Mouse (Mus musculus) CH12.LX (cell line): ENCODE results near the gene Clec4b2. TPM values are rescaled to one million over a fixed set of nuclear protein-coding genes. Genes with fewer than 3 reads are reported as not detected.
"Not testable (repeated sequence)": the region's sequence is repeated elsewhere in the genome, so short reads cannot be mapped to it uniquely, and the experiment has no call there.

ENCODE experiments used
- DNase-seq: peaks from one replicate; pipeline ENCODE4 v3.0.0-alpha.2; 2013; ENCODE audit errors: extremely low read depth
- H3K27ac ChIP-seq: 2 replicates; pipeline ENCODE4 v1.5.1; 2012; ENCODE audit warnings: low read depth, mild to moderate bottlenecking, control low read depth, moderate library complexity; ENCODE audit not compliant: insufficient read depth
- H3K27me3 ChIP-seq: replicated peaks from 2 replicates; pipeline ENCODE3; 2012; ENCODE audit warnings: inconsistent platforms
- H3K36me3 ChIP-seq, 2 experiments: replicated peaks in 1 of 2; 2 replicates each; pipeline versions ENCODE3 to v1.6.1; 2012; ENCODE audit warnings: inconsistent platforms in 1 of 2, low read length in 1 of 2, mild to moderate bottlenecking in 1 of 2, mixed read lengths in 1 of 2, moderate library complexity in 1 of 2; ENCODE audit not compliant: control insufficient read depth in 1 of 2, insufficient read depth in 1 of 2
- H3K4me1 ChIP-seq, 2 experiments: 2 replicates each; pipeline ENCODE4 v1.6.1; 2012; ENCODE audit warnings: inconsistent platforms in 1 of 2, moderate library complexity in 1 of 2; ENCODE audit not compliant: insufficient read depth in 2 of 2, control insufficient read depth in 1 of 2
- H3K4me2 ChIP-seq: 2 replicates; pipeline ENCODE4 v1.6.1; 2012; ENCODE audit warnings: low read depth, mild to moderate bottlenecking, control low read depth; ENCODE audit not compliant: poor library complexity, insufficient read depth, severe bottlenecking
- H3K4me3 ChIP-seq, 3 experiments: fragments of 150-350 bp in 1 of 3; sonication (generic) in 1 of 3; replicated peaks in 1 of 3; 2 replicates each; pipeline versions ENCODE3 to v1.5.1; 2011 to 2012; ENCODE audit warnings: low read depth in 2 of 3, low read length in 2 of 3, mild to moderate bottlenecking in 2 of 3, moderate library complexity in 2 of 3, control low read depth in 1 of 3, improper control_type of control experiment in 1 of 3, inconsistent platforms in 1 of 3, mixed read lengths in 1 of 3; ENCODE audit not compliant: poor library complexity in 1 of 3
- H3K79me2 ChIP-seq: replicated peaks from 2 replicates; pipeline ENCODE4 v1.6.1; 2012; ENCODE audit warnings: mild to moderate bottlenecking, moderate library complexity; ENCODE audit not compliant: control insufficient read depth, poor library complexity, insufficient read depth, severe bottlenecking; ENCODE audit errors: extremely low read depth
- H3K9ac ChIP-seq: 2 replicates; pipeline ENCODE4 v1.6.1; 2012; ENCODE audit warnings: low read depth, mild to moderate bottlenecking, control low read depth, moderate library complexity; ENCODE audit not compliant: insufficient read depth
- H3K9me3 ChIP-seq: replicated peaks from 2 replicates; pipeline ENCODE3; 2012; ENCODE audit warnings: low read length, inconsistent platforms, mixed read lengths
- CTCF ChIP-seq, 2 experiments: IDR thresholded peaks in 1 of 2; conservative IDR thresholded peaks in 1 of 2; 2 replicates each; pipeline ENCODE4 v1.5.1; 2011 to 2012; ENCODE audit warnings: low read depth in 2 of 2, low read length in 2 of 2, improper control_type of control experiment in 1 of 2, inconsistent platforms in 1 of 2, mild to moderate bottlenecking in 1 of 2, moderate library complexity in 1 of 2
- EP300 ChIP-seq: IDR thresholded peaks from 2 replicates; pipeline ENCODE4 v1.6.1; 2011; ENCODE audit warnings: low read length, improper control_type of control experiment
- IRF4 ChIP-seq: IDR thresholded peaks from 2 replicates; pipeline ENCODE4 v1.6.1; 2014; ENCODE audit warnings: low read depth, mild to moderate bottlenecking, inconsistent platforms, low read length, improper control_type of control experiment
- MYC ChIP-seq: IDR thresholded peaks from 2 replicates; pipeline ENCODE4 v1.6.1; 2011; ENCODE audit warnings: low read depth, mild to moderate bottlenecking, improper control_type of control experiment, low read length
- NELFE ChIP-seq: IDR thresholded peaks from 2 replicates; pipeline ENCODE4 v1.6.1; 2011; ENCODE audit warnings: low read depth, low read length, improper control_type of control experiment
- PAX5 ChIP-seq: IDR thresholded peaks from 2 replicates; pipeline ENCODE4 v1.6.1; 2012; ENCODE audit warnings: low read length, inconsistent platforms, mixed read lengths
- POLR2A ChIP-seq: IDR thresholded peaks from 2 replicates; pipeline ENCODE4 v1.6.1; 2011; ENCODE audit warnings: low read depth, mild to moderate bottlenecking, improper control_type of control experiment, low read length
- RAD21 ChIP-seq: IDR thresholded peaks from 2 replicates; pipeline ENCODE4 v1.6.1; 2011; ENCODE audit warnings: low read depth, mild to moderate bottlenecking, low read length, improper control_type of control experiment, moderate library complexity
- RCOR1 ChIP-seq: conservative IDR thresholded peaks from 2 replicates; pipeline ENCODE4 v1.6.1; 2012; ENCODE audit warnings: low read depth, mild to moderate bottlenecking, inconsistent platforms, low read length, improper control_type of control experiment
- SIN3A ChIP-seq: IDR thresholded peaks from 2 replicates; pipeline ENCODE4 v1.6.1; 2012; ENCODE audit warnings: low read length, improper control_type of control experiment, inconsistent platforms
- SMC3 ChIP-seq: IDR thresholded peaks from 2 replicates; pipeline ENCODE4 v1.6.1; 2011; ENCODE audit warnings: low read depth, low read length, improper control_type of control experiment
- USF1 ChIP-seq: IDR thresholded peaks from 2 replicates; pipeline ENCODE4 v1.6.1; 2014; ENCODE audit warnings: low read depth, mild to moderate bottlenecking, inconsistent platforms, low read length, improper control_type of control experiment
- ZNF384 ChIP-seq: IDR thresholded peaks from 2 replicates; pipeline ENCODE4 v1.6.1; 2012; ENCODE audit warnings: low read depth, low read length, improper control_type of control experiment, inconsistent platforms
- dilution Hi-C: fragments of 300-500 bp; cut with MboI; formaldehyde crosslinking; loops from 2 replicates; pipeline ENCODE4 v1.14.3; 2020; ENCODE audit warnings: low sequenced_read_pairs; ENCODE audit not compliant: extremely low pct_unique_long_range_greater_than_20kb, extremely low pct_ligation_motif_present
- in situ Hi-C: fragments of 300-500 bp; cut with MboI; formaldehyde crosslinking; loops from 3 replicates; pipeline ENCODE4 v1.14.3; 2019; ENCODE audit warnings: low sequenced_read_pairs, low pct_ligation_motif_present, low pct_unique_long_range_greater_than_20kb, mixed read lengths
- polyA plus RNA-seq: library from polyadenylated mRNA; unstranded; fragments of >175 nt; gene quantifications from 2 replicates; pipeline ENCODE4 v1.2.1, GENCODE M21; 2012; ENCODE audit warnings: low read depth; ENCODE audit not compliant: insufficient read length
- total RNA-seq, 2 experiments: library from RNA; depleted of rRNA; stranded (reverse); fragments of 300-350 nt in 1 of 2; fragments of >200 nt in 1 of 2; gene quantifications; 2 replicates each; pipeline ENCODE4 v1.2.3; 2012 to 2014

The Clec4b2 gene
- total and polyA plus RNA-seq, 3 experiments = not detected

DNA sequence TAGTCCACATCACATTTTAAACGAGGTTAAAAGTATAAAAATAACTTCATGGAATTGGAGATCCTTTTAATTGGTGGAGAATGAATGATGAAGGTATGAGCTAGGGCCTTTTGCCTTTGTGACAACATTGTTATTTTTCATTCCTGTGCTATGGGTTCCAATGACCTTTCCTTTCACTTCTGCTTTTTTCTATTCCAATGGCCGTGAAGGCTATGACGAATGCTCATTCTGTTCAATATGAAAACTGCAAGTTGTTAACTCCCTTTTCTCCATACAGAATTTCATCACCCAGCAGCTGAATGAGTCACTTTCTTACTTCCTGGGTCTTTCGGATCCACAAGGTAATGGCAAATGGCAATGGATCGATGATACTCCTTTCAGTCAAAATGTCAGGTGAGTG, 71.5 kb downstream of the Clec4b2 start:
- DNase-seq = peak; percentile 44
- Histone ChIP-seq H3K9ac (no peak overlapping the region), H3K4me3 (no peak overlapping the region), H3K4me2 (0 out of 2 replicates have a peak overlapping the region, but pooled peaks have one; percentile 31), H3K27ac (no peak overlapping the region), H3K36me3 (no peaks in the 10 kb centered on the region), H3K27me3 (no peaks in the 10 kb centered on the region), H3K4me1 (0 out of 4 replicates have a peak, but pooled peaks cover 0 to 3% of the 10 kb centered on the region in 2 experiments), H3K79me2 (no peaks in the 10 kb centered on the region), H3K9me3 (no peaks in the 10 kb centered on the region)
- in situ Hi-C loops (no loop called here), dilution Hi-C loops (no loop called here)
- TF ChIP-seq EP300 = peak; percentile 64
- TF ChIP-seq RCOR1 = no peak
- TF ChIP-seq IRF4 = peak; percentile 63

GRCm38 (mm10) chr6:123248862-123249261, 76.2 kb downstream of the Clec4b2 start:
- H3K4me1 ChIP-seq, in situ Hi-C loops, H3K9me3 ChIP-seq, H3K4me3 ChIP-seq, H3K27me3 ChIP-seq, H3K36me3 ChIP-seq, H3K27ac ChIP-seq, H3K4me2 ChIP-seq, dilution Hi-C loops, H3K9ac ChIP-seq, DNase-seq, H3K79me2 ChIP-seq: not testable (repeated sequence)
- TF ChIP-seq RAD21 (peak; percentile 50), SMC3 (peak; percentile 34; the same call in 1 of the 2 replicates), CTCF (conservative IDR thresholded peaks at IDR 0.05 in 1 of 2, IDR thresholded peaks at IDR 0.05 in 1 of 2; ENCODE audit: low read depth in 2 of 2, low read length in 2 of 2) (peak in 1 of 2 experiments; percentile 52; a peak in 2 of 4 replicates)

DNA sequence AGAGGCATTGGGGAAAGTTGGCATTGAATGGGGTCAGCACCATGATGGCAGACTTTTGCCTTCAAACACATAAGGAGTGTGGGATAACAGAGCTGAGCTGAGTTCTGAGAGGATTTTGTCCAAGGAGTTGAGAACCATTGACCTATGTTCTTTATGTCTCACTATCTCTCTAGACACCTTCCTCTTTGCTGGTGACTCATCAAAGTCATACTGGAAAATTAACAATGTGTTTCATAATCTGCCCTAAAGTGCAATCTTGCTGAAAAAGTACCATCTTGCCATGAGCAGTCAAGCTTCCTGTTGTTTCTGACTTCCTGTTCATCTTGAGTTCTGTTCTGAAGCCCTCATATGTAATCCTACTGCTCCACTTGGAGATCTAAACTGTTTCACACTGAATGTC, 80.0 kb downstream of the Clec4b2 start:
- Histone ChIP-seq H3K4me1 (no peaks in the 10 kb centered on the region), H3K27ac (no peak overlapping the region), H3K27me3 (no peaks in the 10 kb centered on the region), H3K79me2 (no peaks in the 10 kb centered on the region), H3K9me3 (no peaks in the 10 kb centered on the region), H3K36me3 (no peaks in the 10 kb centered on the region), H3K4me2 (no peak overlapping the region), H3K4me3 (no peak overlapping the region), H3K9ac (no peak overlapping the region)
- TF ChIP-seq ZNF384 (no peak), SIN3A (no peak), MYC (no peak), NELFE (no peak), CTCF (conservative IDR thresholded peaks at IDR 0.05 in 1 of 2, IDR thresholded peaks at IDR 0.05 in 1 of 2; ENCODE audit: low read depth in 2 of 2, low read length in 2 of 2) (no peak), POLR2A (no peak), PAX5 (no peak), USF1 (no peak)
- in situ Hi-C loops (loop anchor here (10.0 kb wide), 1 partner anchor 358 kb away; no protein-coding TSS in a partner anchor), dilution Hi-C loops (no loop called here)
- no peak for DNase-seq

Other genes starting within 250 kb of the Clec4b2 start
- gene Clec4a3, start 220.4 kb upstream of the Clec4b2 start, total RNA-seq (2012; rRNA removed) = not detected in 2 replicates
- not detected in 2 replicates for gene Clec4a3, start 220.4 kb upstream of the Clec4b2 start, total RNA-seq (2014; rRNA removed)
- not detected in 2 replicates for gene Clec4a3, start 220.4 kb upstream of the Clec4b2 start, polyA plus RNA-seq
- gene Clec4a4, start 182.5 kb upstream of the Clec4b2 start, total RNA-seq (2012; rRNA removed) = not detected in 2 replicates
- not detected in 2 replicates for gene Clec4a4, start 182.5 kb upstream of the Clec4b2 start, total RNA-seq (2014; rRNA removed)
- gene Clec4a4, start 182.5 kb upstream of the Clec4b2 start, polyA plus RNA-seq = not detected in 2 replicates
- not detected in 2 replicates for gene Clec4b1, start 122.9 kb upstream of the Clec4b2 start, total RNA-seq (2012; rRNA removed)
- gene Clec4b1, start 122.9 kb upstream of the Clec4b2 start, total RNA-seq (2014; rRNA removed) = not detected in 2 replicates
- not detected in 2 replicates for gene Clec4b1, start 122.9 kb upstream of the Clec4b2 start, polyA plus RNA-seq
- not detected in 2 replicates for gene Clec4a2, start 66.5 kb upstream of the Clec4b2 start, total RNA-seq (2012; rRNA removed)
- not detected in 2 replicates for gene Clec4a2, start 66.5 kb upstream of the Clec4b2 start, total RNA-seq (2014; rRNA removed)
- gene Clec4a2, start 66.5 kb upstream of the Clec4b2 start, polyA plus RNA-seq = not detected in 2 replicates
- gene Clec4n, start 57.0 kb downstream of the Clec4b2 start, total RNA-seq (2012; rRNA removed) = not detected in 2 replicates
- gene Clec4n, start 57.0 kb downstream of the Clec4b2 start, total RNA-seq (2014; rRNA removed) = not detected in 2 replicates
- not detected in 2 replicates for gene Clec4n, start 57.0 kb downstream of the Clec4b2 start, polyA plus RNA-seq
- gene Clec4d, start 89.2 kb downstream of the Clec4b2 start, total RNA-seq (2012; rRNA removed) = not detected in 2 replicates
- not detected in 2 replicates for gene Clec4d, start 89.2 kb downstream of the Clec4b2 start, total RNA-seq (2014; rRNA removed)
- gene Clec4d, start 89.2 kb downstream of the Clec4b2 start, polyA plus RNA-seq = not detected in 2 replicates
- gene Clec4e, start 117.0 kb downstream of the Clec4b2 start, total RNA-seq (2012; rRNA removed) = not detected in 2 replicates
- gene Clec4e, start 117.0 kb downstream of the Clec4b2 start, total RNA-seq (2014; rRNA removed) = not detected in 2 replicates
- gene Clec4e, start 117.0 kb downstream of the Clec4b2 start, polyA plus RNA-seq = not detected in 2 replicates
- not detected in 2 replicates for gene Vmn2r19, start 135.4 kb downstream of the Clec4b2 start, total RNA-seq (2012; rRNA removed)
- not detected in 2 replicates for gene Vmn2r19, start 135.4 kb downstream of the Clec4b2 start, total RNA-seq (2014; rRNA removed)
- gene Vmn2r19, start 135.4 kb downstream of the Clec4b2 start, polyA plus RNA-seq = not detected in 2 replicates
- gene Vmn2r20, start 245.2 kb downstream of the Clec4b2 start, total RNA-seq (2012; rRNA removed) = not detected in 2 replicates
- not detected in 2 replicates for gene Vmn2r20, start 245.2 kb downstream of the Clec4b2 start, total RNA-seq (2014; rRNA removed)
- not detected in 2 replicates for gene Vmn2r20, start 245.2 kb downstream of the Clec4b2 start, polyA plus RNA-seq